Mouse (Mus musculus) urinary bladder, postnatal 10 days (tissue): Measurements from ENCODE around the gene Gm5128.
"Not testable (repeated sequence)": the region's sequence is repeated elsewhere in the genome, so short reads cannot be mapped to it uniquely, and the experiment has no call there.

ENCODE experiments used
- DNase-seq: peaks from one replicate; pipeline ENCODE4 v3.0.0; 2022; ENCODE audit warnings: low spot score

The Gm5128 gene

GRCm38 (mm10) chrX:135372984-135373383 lies at the start of gene Gm5128:
TSS of gene Gm5128 (plus strand) at chrX:135373284.
- not testable (repeated sequence) for DNase-seq

- DNase-seq, result not testable (repeated sequence)
Observed at GRCm38 (mm10) chrX:135360685-135361084, 12.4 kb upstream of the Gm5128 start.

- DNase-seq, result not testable (repeated sequence)
Observed at GRCm38 (mm10) chrX:135361943-135362342, 11.1 kb upstream of the Gm5128 start.

- DNase-seq, result not testable (repeated sequence)
Observed at GRCm38 (mm10) chrX:135403578-135403977, 30.5 kb downstream of the Gm5128 start.

GRCm38 (mm10) chrX:135421203-135421602 lies 48.1 kb downstream of the Gm5128 start:
- DNase-seq, result not testable (repeated sequence)

- not testable (repeated sequence) for DNase-seq
Observed at GRCm38 (mm10) chrX:135421824-135422223, 48.7 kb downstream of the Gm5128 start.

- DNase-seq, result not testable (repeated sequence)
Observed at GRCm38 (mm10) chrX:135422473-135422872, 49.4 kb downstream of the Gm5128 start.
